Comparison of ENCODE assay signal across 34 mouse cellular contexts in genomic region chr5:54291940-54292339, GRCm38 (mm10).
DNase-seq lines count a peak whose midpoint lies in the region; ATAC-seq and TF ChIP-seq lines count a peak whose summit lies in the region.
"Had no signal": no experiment of that assay in that cellular context is flagged by ENCODE, and none has a peak within 500 bp of the region (broad histone marks: within the 10 kb centered on the region; RNA-seq: fewer than 3 reads in every experiment).

No protein-coding gene starts in this region.

- H3K27ac ChIP-seq in lung, embryonic 14.5 days (ENCODE audit: low read depth): no peak overlapping the region
- no peak overlapping the region for H3K27ac ChIP-seq in limb, embryonic 12.5 days
- H3K27ac ChIP-seq: embryonic facial prominence, embryonic 15.5 days; forebrain, embryonic 12.5 days; heart, embryonic 10.5 days; hindbrain, embryonic 13.5 days; left cerebral cortex, adult 2 months; liver, embryonic 14.5 days; midbrain, embryonic 13.5 days; neural tube, embryonic 15.5 days; stomach, embryonic 15.5 days had no signal

- H3K27me3 ChIP-seq in lung, embryonic 14.5 days (ENCODE audit: insufficient read depth, low read length): no peaks in the 10 kb centered on the region
- H3K27me3 ChIP-seq in limb, embryonic 12.5 days: no peaks in the 10 kb centered on the region
- H3K27me3 ChIP-seq: CH12.LX; embryonic facial prominence, embryonic 15.5 days; forebrain, embryonic 12.5 days; hindbrain, embryonic 13.5 days; megakaryocyte, embryonic 14.5 days; midbrain, embryonic 13.5 days; neural tube, embryonic 15.5 days; stomach, embryonic 15.5 days had no signal

- ATAC-seq in lung, embryonic 14.5 days (ENCODE audit: insufficient read depth): peak; percentile 88
- ATAC-seq in limb, embryonic 12.5 days (ENCODE audit: insufficient number of reproducible peaks, insufficient read depth, low FRiP score, low TSS enrichment, low read depth): 0 out of 2 replicates have a peak, but pooled peaks have one; percentile 59
- ATAC-seq: activated CD4-positive, CD25-positive, alpha-beta regulatory T cell, adult 4 months; forebrain, postnatal 0 days; intestine, postnatal 0 days; midbrain, embryonic 13.5 days had no signal

- H3K9me3 ChIP-seq in lung, embryonic 14.5 days (ENCODE audit: low read depth, low read length): no peaks in the 10 kb centered on the region
- no peaks in the 10 kb centered on the region for H3K9me3 ChIP-seq in limb, embryonic 12.5 days
- H3K9me3 ChIP-seq: embryonic facial prominence, embryonic 15.5 days; forebrain, embryonic 12.5 days; heart, embryonic 10.5 days; hindbrain, embryonic 13.5 days; megakaryocyte, embryonic 14.5 days; midbrain, embryonic 13.5 days; neural tube, embryonic 15.5 days; stomach, embryonic 15.5 days had no signal

- no peaks in the 10 kb centered on the region for H3K4me1 ChIP-seq in lung, embryonic 14.5 days (ENCODE audit: insufficient read depth)
- H3K4me1 ChIP-seq in limb, embryonic 12.5 days (replicated peaks): no peaks in the 10 kb centered on the region; the same call in 1 of the 2 replicates
- H3K4me1 ChIP-seq: embryonic facial prominence, embryonic 15.5 days; forebrain, embryonic 12.5 days; heart, embryonic 10.5 days; megakaryocyte, embryonic 14.5 days; stomach, embryonic 15.5 days had no signal

- H3K4me3 ChIP-seq in lung, embryonic 14.5 days (ENCODE audit: low read depth, low read length): no peak overlapping the region
- H3K4me3 ChIP-seq in limb, embryonic 12.5 days (replicated peaks): no peak overlapping the region
- H3K4me3 ChIP-seq: embryonic facial prominence, embryonic 15.5 days; forebrain, embryonic 12.5 days; heart, embryonic 10.5 days; hindbrain, embryonic 13.5 days; left cerebral cortex, adult 2 months; megakaryocyte, embryonic 14.5 days; midbrain, embryonic 13.5 days; neural tube, embryonic 15.5 days; stomach, embryonic 15.5 days had no signal

- H3K9ac ChIP-seq in lung, embryonic 14.5 days: no peak overlapping the region
- no peak overlapping the region for H3K9ac ChIP-seq in limb, embryonic 12.5 days (replicated peaks)
- H3K9ac ChIP-seq: embryonic facial prominence, embryonic 15.5 days; forebrain, embryonic 12.5 days; forebrain, postnatal 0 days; hindbrain, embryonic 13.5 days; liver, embryonic 14.5 days; midbrain, embryonic 13.5 days; neural tube, embryonic 15.5 days; stomach, embryonic 15.5 days had no signal

- no peak overlapping the region for H3K4me2 ChIP-seq in lung, embryonic 14.5 days
- H3K4me2 ChIP-seq in limb, embryonic 12.5 days: no peak overlapping the region
- H3K4me2 ChIP-seq: embryonic facial prominence, embryonic 15.5 days; forebrain, embryonic 12.5 days; hindbrain, embryonic 13.5 days; midbrain, embryonic 13.5 days; neural tube, embryonic 15.5 days; stomach, embryonic 15.5 days had no signal

- DNase-seq in embryo, embryonic 10 days (ENCODE audit: low spot score): peak; percentile 10
- no peak for DNase-seq in embryo, embryonic 9.5 days (ENCODE audit: extremely low spot score)
- peak; percentile 5 to 10 for DNase-seq in kidney, adult 8-10 months
- no peak for DNase-seq in kidney, postnatal 25 days
- peak; percentile 25 for DNase-seq in lung, embryonic 14.5 days
- no peak for DNase-seq in lung, postnatal 10 days
- no peak for DNase-seq in thymus, adult 18-20 months
- DNase-seq: adrenal gland, adult 2 months; adrenal gland, postnatal 36 days; cerebellum, adult 2 months; cerebellum, postnatal 14 days; forebrain, postnatal 0 days; gastrocnemius, postnatal 14 days; heart, postnatal 36 days; liver; lung, adult 2 months; lung, postnatal 4 days; retina, postnatal 1 day; right cerebral cortex, postnatal 25 days; thymus, postnatal 14 days had no signal

- TF ChIP-seq CTCF in lung, embryonic 14.5 days (IDR thresholded peaks at IDR 0.05; ENCODE audit: low read depth): no peak

- H3K36me3 ChIP-seq in lung, embryonic 14.5 days (ENCODE audit: insufficient read depth): no peaks in the 10 kb centered on the region
- no peaks in the 10 kb centered on the region for H3K36me3 ChIP-seq in limb, embryonic 12.5 days
- H3K36me3 ChIP-seq: embryonic facial prominence, embryonic 15.5 days; forebrain, embryonic 12.5 days; heart, embryonic 10.5 days; hindbrain, embryonic 13.5 days; midbrain, embryonic 13.5 days; neural tube, embryonic 15.5 days; stomach, embryonic 15.5 days had no signal

- WGBS in lung, embryonic 14.5 days: 20% methylated on average over 5 of the region's 5 CpGs
- 41% methylated on average over 5 of the region's 5 CpGs for WGBS in limb, embryonic 12.5 days

Comparison
In these comparisons a context has a peak if more than half of its experiments do, and no peak if none do; other contexts are left out.
1. DNase-seq: peak in embryo, embryonic 10 days (single experiment), kidney, adult 8-10 months (2 of 2) and lung, embryonic 14.5 days (single experiment); none in embryo, embryonic 9.5 days (single experiment), kidney, postnatal 25 days (0 of 2), lung, postnatal 10 days (single experiment) and thymus, adult 18-20 months (0 of 2).